Mouse (Mus musculus): ENCODE measurements around the gene Ppp2r5e.
A peak's percentile ranks its signal among the peaks of the same experiment; 100 is the strongest.

Ppp2r5e gene

DNA sequence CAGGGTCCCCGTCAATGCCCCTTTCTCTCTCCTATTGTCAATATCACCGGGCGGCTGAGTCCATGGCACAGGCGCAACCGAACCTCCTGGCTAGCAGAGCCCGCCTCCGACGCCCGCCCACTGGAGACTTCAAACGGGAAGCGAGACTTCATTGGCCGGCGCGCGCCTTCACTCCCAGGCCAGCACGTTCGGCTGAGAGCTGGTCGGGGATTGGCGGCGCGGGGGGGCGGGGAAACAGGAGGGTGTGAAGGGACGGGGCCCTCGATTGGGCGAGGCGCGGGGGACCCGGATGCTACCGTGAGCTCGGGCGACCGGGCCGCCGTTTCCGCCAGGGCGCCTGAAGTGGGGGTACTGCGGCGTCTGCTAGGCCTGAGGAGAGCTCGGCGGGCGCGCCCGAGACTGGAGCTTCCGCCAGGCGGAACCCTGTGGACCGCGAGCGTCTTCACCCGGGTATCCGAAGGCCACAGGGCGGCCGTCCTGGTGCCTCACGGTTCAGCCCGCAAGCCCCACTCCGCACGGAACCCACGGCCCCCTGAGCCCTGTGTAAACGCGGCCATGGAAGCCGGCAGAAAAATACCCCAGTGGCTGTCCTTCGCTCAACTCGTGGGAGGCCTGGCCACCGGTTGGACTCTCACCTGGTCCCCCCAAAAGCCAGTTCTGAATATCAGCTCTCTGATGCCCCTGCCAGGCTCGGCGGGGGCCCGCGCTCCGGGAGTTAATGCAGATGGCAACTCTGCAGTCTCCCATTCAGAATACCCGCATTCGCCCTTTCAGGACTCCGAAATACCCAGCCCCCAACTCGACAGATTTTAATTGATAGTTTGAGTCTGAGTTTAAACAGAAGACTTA is at the start of gene Ppp2r5e:
Gene Ppp2r5e (minus strand): TSS at position 92 of the 849 bp plus-strand sequence.
- peak; percentile 95 for DNase-seq (ENCODE audit: low read depth, low spot score)

DNA sequence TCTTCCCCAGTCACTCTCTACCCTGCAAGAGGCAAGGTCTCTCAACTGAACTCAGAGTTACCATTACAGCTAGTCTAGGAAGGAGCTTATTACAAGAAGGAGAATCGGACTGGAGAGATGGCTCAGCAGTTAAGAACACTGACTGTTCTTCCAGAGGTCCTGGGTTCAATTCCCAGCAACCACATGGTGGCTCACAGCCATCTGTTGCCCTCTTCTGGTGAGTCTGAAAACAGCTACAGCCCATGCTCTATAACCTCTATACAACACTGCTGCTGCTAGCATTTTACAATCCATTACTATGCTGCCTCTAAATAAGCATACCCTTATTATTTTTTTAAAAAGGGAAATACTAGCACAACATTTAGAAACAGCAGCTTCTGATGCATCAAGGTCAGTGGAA is 49.7 kb upstream of the Ppp2r5e start:
- DNase-seq (ENCODE audit: low read depth, low spot score), result no peak

DNA sequence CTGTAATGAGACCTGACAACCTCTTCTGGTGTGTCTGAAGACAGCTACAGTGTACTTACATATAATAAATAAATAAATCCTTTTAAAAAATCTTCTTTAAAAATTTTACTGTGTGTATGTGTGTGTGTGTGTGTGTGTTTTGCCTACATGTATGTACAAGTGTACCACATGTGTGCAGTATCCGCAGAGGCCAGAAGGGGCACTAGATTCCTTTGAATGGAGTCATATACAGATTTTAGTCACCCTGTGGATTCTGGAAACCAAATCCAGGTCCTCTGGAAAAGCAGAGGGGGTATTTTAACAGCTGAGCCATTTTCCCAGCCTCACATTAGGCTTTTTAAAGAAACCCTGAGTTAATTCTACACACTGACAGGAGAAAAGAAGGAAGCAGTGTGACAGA is 45.7 kb upstream of the Ppp2r5e start:
- DNase-seq (ENCODE audit: low read depth, low spot score), result no peak

DNA sequence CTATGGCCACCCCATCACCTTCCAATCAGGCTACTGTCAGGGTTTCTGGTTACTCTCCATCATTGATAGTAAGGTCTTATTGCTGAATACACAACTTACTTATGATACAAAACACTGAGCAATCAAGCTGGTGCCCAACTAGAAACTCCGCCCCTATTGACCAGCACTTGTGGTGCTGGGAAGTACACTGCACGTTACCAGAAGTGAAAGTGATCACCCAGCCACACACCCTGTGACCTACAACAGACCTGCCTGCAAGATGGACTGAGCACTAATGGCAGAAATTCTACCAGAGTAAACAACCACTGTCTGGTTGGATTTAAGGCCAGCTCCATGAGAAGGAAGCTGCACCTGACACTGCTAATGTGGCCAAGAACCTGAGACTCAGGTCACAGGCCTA is 42.3 kb upstream of the Ppp2r5e start:
- DNase-seq (ENCODE audit: low read depth, low spot score), result no peak

DNA sequence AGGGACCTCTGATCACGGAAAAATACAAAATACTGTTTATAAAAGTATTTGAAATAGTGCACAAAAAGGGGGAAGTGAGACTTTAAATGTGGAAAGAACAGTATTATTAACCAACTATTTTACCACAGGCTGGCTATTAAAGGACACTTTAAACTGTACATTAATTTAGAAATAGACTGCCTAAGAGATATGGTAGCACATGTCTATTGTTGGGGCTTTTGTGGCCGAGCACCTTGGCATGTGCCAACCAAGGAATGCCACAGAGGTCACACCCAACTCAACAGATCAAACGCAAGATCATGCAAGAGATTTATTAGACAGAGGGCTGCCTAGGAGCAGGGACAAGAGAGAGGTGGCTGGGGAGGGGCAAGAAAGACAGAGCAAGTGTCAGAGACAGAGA is 41.1 kb upstream of the Ppp2r5e start:
- DNase-seq (ENCODE audit: low read depth, low spot score), result no peak

GRCm38 (mm10) chr12:75635771-75636430 is 39.9 kb upstream of the Ppp2r5e start:
- DNase-seq (ENCODE audit: low read depth, low spot score), result no peak

- DNase-seq (ENCODE audit: low read depth, low spot score), result no peak
Measured at GRCm38 (mm10) chr12:75629618-75630017, 33.6 kb upstream of the Ppp2r5e start.

DNA sequence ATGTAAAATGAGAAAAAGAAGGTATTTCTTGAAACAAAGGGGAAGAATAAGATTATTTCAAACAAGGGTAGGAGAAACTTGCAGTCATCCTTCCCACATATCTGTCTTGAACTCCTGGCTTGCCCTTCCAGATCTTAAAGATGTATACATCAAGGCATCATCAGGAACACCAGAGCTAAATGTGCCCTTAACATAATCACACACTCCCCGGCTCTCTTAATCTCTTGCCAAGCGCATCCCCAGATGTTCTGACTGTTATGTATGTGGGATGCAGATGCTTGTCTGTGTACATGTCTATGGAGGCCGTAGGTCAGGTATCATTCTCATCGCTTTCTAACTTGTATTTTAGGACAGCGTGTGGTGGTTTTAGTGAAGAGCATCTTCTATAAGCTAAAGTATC is 27.2 kb upstream of the Ppp2r5e start:
- no peak for DNase-seq (ENCODE audit: low read depth, low spot score)

DNA sequence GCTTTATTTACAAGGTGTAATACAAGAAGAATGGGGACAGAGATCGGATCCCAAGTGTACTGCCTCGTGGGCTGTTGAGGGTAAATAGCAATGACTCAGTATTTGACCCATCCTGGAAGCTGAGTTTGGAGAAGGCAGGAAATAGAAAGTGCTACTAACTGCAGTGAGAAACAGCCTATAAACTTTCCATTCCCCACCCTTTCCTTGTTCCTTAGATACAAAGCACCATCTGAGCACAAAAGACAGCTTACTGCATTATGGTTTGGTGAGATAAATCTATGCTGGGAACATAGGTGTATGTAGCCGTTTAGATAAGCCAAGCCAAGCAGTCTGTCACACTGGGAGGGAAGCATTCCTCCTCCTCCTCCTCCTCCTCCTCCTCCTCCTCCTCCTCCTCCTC is 26.8 kb upstream of the Ppp2r5e start:
- no peak for DNase-seq (ENCODE audit: low read depth, low spot score)

DNA sequence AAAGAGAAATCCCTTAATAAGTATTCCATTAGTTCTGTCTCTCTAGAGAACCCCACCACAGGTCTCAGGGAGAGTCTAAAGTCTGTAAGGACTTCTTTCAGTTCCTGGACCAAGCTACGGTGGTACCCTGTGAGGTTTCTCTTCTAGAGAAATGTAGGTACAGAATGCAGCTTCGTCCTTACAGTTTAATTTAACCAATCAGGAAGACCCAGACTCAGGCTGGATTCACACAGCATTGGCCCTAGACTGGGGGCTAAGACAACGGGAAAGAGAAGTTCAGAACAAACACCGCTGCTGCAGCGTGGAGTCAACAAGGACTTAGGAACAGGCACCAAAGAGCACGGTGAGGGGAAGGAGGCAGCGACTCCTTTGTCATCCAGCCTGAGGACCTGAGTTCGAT is 20.8 kb upstream of the Ppp2r5e start:
- no peak for DNase-seq (ENCODE audit: low read depth, low spot score)

DNA sequence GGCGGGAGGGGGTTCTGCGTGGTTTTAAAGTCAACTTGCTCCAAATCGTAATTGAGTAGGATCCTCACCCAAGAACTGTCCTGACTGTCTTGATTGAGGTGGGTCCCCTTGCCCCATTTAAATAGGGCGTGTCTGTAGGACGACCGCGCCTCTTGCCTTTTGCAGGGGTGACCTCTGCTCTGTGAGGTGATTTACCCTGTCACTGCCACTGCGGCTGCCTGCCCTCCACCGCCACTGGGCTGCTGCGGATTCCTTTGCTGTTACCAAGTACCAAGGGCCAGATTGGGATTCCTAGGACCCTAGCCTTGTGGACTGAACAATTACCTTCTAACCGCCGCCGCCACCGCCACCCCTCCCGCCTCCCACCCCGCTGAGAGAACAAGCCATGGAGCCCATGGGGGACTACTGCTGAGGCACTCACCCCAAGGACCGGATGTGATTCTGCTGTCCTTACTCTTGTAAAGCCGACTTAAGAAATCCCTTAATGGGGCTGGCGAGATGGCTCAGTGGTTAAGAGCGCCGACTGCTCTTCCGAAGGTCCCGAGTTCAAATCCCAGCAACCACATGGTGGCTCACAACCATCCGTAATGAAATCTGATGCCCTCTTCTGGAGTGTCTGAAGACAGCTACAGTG is 20.2 kb upstream of the Ppp2r5e start:
- no peak for DNase-seq (ENCODE audit: low read depth, low spot score)

GRCm38 (mm10) chr12:75615556-75615955 is 19.5 kb upstream of the Ppp2r5e start:
- no peak for DNase-seq (ENCODE audit: low read depth, low spot score)

- no peak for DNase-seq (ENCODE audit: low read depth, low spot score)
Measured at GRCm38 (mm10) chr12:75612711-75613110, 16.7 kb upstream of the Ppp2r5e start.

DNA sequence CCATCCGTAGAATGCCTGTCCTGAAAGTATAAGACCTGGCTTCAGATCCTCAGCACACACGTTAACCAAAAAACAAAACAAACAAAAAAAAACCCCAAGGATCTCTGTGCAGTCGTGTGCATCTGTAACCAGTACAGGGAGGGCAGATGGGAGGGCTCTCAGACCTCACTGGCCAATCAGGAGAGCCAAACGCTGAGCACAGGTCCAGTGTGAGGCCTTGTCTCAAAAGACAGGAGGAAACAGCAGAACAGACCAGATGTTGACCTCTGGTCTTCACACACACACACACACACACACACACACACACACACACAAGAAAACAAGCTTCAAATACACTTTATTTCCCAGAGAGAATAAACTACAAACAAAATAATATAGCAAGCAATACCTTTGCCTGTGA is 3.4 kb upstream of the Ppp2r5e start:
- DNase-seq (ENCODE audit: low read depth, low spot score), result no peak

- DNase-seq (ENCODE audit: low read depth, low spot score), result no peak
Measured at GRCm38 (mm10) chr12:75598988-75599387, 2.9 kb upstream of the Ppp2r5e start.

GRCm38 (mm10) chr12:75597707-75598106 is 1.7 kb upstream of the Ppp2r5e start:
- peak; percentile 59 for DNase-seq (ENCODE audit: low read depth, low spot score)

DNA sequence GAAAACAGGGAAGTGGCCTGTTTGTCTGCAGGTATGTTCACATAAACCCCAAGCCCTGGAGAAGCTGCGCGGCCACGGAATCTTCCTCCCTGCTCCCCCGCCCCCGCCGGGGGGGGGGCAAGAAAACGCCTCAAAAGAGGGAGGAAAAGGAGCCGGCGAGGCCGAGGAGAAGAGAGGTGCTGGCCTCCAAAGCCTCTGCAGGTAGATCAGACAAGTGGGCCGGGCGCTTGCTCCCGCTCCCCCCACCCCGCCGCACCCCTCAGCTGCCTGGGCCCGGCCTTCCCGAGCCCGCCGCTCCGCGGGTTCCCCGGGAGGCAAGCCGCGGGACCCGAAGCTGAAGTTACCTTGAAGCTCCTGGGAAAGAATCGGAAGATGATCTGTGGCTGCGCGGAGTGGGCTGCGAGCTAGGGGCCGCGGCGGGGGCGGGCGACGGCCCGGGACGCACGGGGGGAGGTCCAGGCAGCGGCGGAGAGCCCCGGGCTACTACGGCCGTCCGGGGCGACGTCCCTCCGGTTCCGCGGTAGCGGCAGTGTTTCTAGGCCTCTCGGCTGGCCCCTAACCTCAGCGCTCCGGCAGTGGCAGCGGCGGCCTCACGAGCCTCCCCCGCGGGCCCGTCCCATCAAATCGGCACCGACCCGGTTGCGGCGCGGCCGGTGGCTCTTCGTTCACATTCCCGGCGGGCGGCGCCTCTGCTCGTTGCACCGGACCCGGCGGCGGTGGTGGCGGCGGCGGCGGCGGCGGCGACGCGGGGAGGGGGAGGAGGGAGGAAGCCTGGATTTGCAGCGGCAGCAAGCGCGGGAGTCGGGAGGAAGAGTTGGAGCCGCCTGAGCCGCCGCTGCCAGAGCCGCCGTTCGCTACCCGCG is 523 bp downstream of the Ppp2r5e start:
- no peak for DNase-seq (ENCODE audit: low read depth, low spot score)

DNA sequence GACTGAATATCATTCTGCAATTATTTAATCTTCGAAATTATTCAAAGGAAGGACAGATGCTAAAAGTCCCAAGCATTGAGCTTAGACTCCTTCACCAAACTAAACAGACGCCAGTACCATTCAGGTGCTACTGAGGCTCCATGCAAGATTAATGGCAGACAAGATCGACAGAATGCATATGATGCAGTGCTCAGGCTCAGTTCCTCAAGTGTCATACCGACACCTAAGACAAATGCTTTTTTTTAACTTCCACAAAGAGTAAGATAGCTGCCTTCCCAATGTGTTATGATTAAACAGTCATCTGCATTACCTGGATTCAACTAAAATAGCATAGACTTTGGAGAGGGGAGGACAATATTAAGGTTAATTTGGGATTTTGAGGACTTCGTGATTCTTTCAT is 1.6 kb downstream of the Ppp2r5e start:
- DNase-seq (ENCODE audit: low read depth, low spot score), result no peak

- no peak for DNase-seq (ENCODE audit: low read depth, low spot score)
Measured at GRCm38 (mm10) chr12:75593817-75594216, 2.2 kb downstream of the Ppp2r5e start.

GRCm38 (mm10) chr12:75587501-75587900 is 8.5 kb downstream of the Ppp2r5e start:
- no peak for DNase-seq (ENCODE audit: low read depth, low spot score)

GRCm38 (mm10) chr12:75583776-75584175 is 12.3 kb downstream of the Ppp2r5e start:
- no peak for DNase-seq (ENCODE audit: low read depth, low spot score)

DNA sequence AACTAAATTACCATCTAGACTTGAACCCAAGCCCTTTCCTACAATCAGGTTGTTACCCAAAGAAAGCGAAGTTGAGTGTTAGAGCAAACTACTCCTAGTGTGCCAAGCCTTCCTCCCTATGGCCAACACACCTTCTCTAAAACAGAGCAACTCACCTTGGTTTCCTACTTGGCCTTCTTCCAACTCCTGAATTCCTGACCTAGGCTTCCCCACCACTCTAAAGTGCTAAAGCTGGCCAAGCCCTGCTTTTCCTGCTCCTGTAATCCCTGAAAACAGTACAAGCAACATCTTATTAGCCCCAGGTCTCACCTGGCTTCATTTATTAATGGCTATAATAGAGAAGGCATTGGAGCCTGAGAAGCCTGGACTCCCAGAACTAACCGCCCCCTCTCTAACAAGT is 17.0 kb downstream of the Ppp2r5e start:
- no peak for DNase-seq (ENCODE audit: low read depth, low spot score)
